Mouse (Mus musculus) lung, embryonic 14.5 days (tissue): ENCODE results near the gene Elovl7. TPM values are rescaled to one million over a fixed set of nuclear protein-coding genes. Genes with fewer than 3 reads are reported as not detected.

Experiments
- ATAC-seq: fragments of 200-750 bp; cut with Nextera tagmentation; 2 replicates; pipeline ENCODE4 v1.8.0; 2017; ENCODE audit warnings: mild to moderate bottlenecking, moderate TSS enrichment, moderate library complexity; ENCODE audit not compliant: insufficient read depth
- DNase-seq: peaks from one replicate; pipeline ENCODE4 v3.0.0-alpha.2; 2015
- H3K27ac ChIP-seq: fragments of 300-500 bp; sonication (generic); 2 replicates; pipeline ENCODE4 v1.5.1; 2014; ENCODE audit warnings: low read depth, mild to moderate bottlenecking, moderate library complexity
- H3K27me3 ChIP-seq: fragments of 300-500 bp; sonication (generic); 2 replicates; pipeline ENCODE4 v1.6.1; 2014; ENCODE audit warnings: low read length, control low read depth; ENCODE audit not compliant: insufficient read depth
- H3K36me3 ChIP-seq: fragments of 300-500 bp; sonication (generic); 2 replicates; pipeline ENCODE4 v1.6.1; 2014; ENCODE audit warnings: control low read depth; ENCODE audit not compliant: insufficient read depth
- H3K4me1 ChIP-seq: fragments of 300-500 bp; sonication (generic); 2 replicates; pipeline ENCODE4 v1.6.1; 2014; ENCODE audit warnings: antibody characterized with exemption, control low read depth; ENCODE audit not compliant: insufficient read depth
- H3K4me2 ChIP-seq: fragments of 300-500 bp; sonication (generic); 2 replicates; pipeline ENCODE4 v1.6.1; 2014; ENCODE audit warnings: mild to moderate bottlenecking
- H3K4me3 ChIP-seq: fragments of 300-500 bp; sonication (generic); 2 replicates; pipeline ENCODE4 v1.5.1; 2014; ENCODE audit warnings: low read depth, low read length
- H3K9ac ChIP-seq: fragments of 300-500 bp; sonication (generic); 2 replicates; pipeline ENCODE4 v1.6.1; 2014
- H3K9me3 ChIP-seq: fragments of 300-500 bp; sonication (generic); 2 replicates; pipeline ENCODE4 v1.6.1; 2016; ENCODE audit warnings: low read depth, low read length, control low read depth
- CTCF ChIP-seq: IDR thresholded peaks from 2 replicates; pipeline ENCODE4 v1.5.1; 2016; ENCODE audit warnings: antibody characterized with exemption, low read depth
- WGBS: fragments of 180-500 bp; shearing (Covaris S2); extraction: QIAGEN DNeasy Blood & Tissue Kit; methylation state at CpG from one replicate; pipeline ENCODE4 v1.1.7; 2014; 5-methylcytosine and 5-hydroxymethylcytosine counted together
- polyA plus RNA-seq: library from polyadenylated mRNA; unstranded; fragments of >200 nt; fragmentation: Nextera tagmentation; extraction: Ambion mirVana; gene quantifications from 2 replicates; pipeline ENCODE4 v1.2.1, GENCODE M21; 2014

The Elovl7 gene
- polyA plus RNA-seq, 1 experiment from 2014 or later: 9.7 TPM

- no peaks in the 10 kb centered on the region for H3K9me3 ChIP-seq
- peaks cover 3% of the 10 kb centered on the region for H3K36me3 ChIP-seq
- no peaks in the 10 kb centered on the region for H3K27me3 ChIP-seq
- ATAC-seq (no peak), DNase-seq (no peak)
- no peak overlapping the region for H3K4me3 ChIP-seq
- no peak overlapping the region for H3K27ac ChIP-seq
- no peak overlapping the region for H3K4me2 ChIP-seq
- no peaks in the 10 kb centered on the region for H3K4me1 ChIP-seq
- no peak for TF ChIP-seq CTCF
- WGBS: 91% methylated on average over 8 of the region's 8 CpGs
- no peak overlapping the region for H3K9ac ChIP-seq
These were observed 104.8 kb downstream of the Elovl7 start for GRCm38 (mm10) chr13:108319028-108319427.

- no peaks in the 10 kb centered on the region for H3K9me3 ChIP-seq
- no peaks in the 10 kb centered on the region for H3K4me1 ChIP-seq
- no peak for TF ChIP-seq CTCF
- H3K4me3 ChIP-seq: no peak overlapping the region
- H3K36me3 ChIP-seq: peaks cover 14% of the 10 kb centered on the region
- WGBS: 89% methylated on average over 8 of the region's 8 CpGs
- DNase-seq (no peak), ATAC-seq (no peak)
- no peak overlapping the region for H3K27ac ChIP-seq
- no peak overlapping the region for H3K9ac ChIP-seq
- H3K27me3 ChIP-seq: no peaks in the 10 kb centered on the region
- no peak overlapping the region for H3K4me2 ChIP-seq
These were observed 106.0 kb downstream of the Elovl7 start for GRCm38 (mm10) chr13:108320216-108320615.

- Histone ChIP-seq H3K4me3 (no peak overlapping the region), H3K27me3 (no peaks in the 10 kb centered on the region), H3K4me2 (no peak overlapping the region), H3K36me3 (peaks cover 21% of the 10 kb centered on the region), H3K27ac (no peak overlapping the region), H3K9me3 (no peaks in the 10 kb centered on the region), H3K4me1 (no peaks in the 10 kb centered on the region), H3K9ac (no peak overlapping the region)
- ATAC-seq: no peak
- 77% methylated on average over 2 of the region's 2 CpGs for WGBS
- no peak for DNase-seq
- no peak for TF ChIP-seq CTCF
These were observed 108.3 kb downstream of the Elovl7 start for GRCm38 (mm10) chr13:108322466-108322865.

GRCm38 (mm10) chr13:108323317-108323716, 109.1 kb downstream of the Elovl7 start:
- no peaks in the 10 kb centered on the region for H3K4me1 ChIP-seq
- H3K27me3 ChIP-seq: no peaks in the 10 kb centered on the region
- H3K27ac ChIP-seq: no peak overlapping the region
- TF ChIP-seq CTCF: no peak
- DNase-seq (no peak), ATAC-seq (no peak)
- no peak overlapping the region for H3K4me3 ChIP-seq
- H3K9ac ChIP-seq: no peak overlapping the region
- no peaks in the 10 kb centered on the region for H3K9me3 ChIP-seq
- H3K36me3 ChIP-seq: peaks cover 21% of the 10 kb centered on the region
- no peak overlapping the region for H3K4me2 ChIP-seq
- 83% methylated on average over 2 of the region's 2 CpGs for WGBS

GRCm38 (mm10) chr13:108323866-108324829, 109.9 kb downstream of the Elovl7 start:
- Histone ChIP-seq H3K36me3 (peaks cover 21% of the 10 kb centered on the region), H3K9ac (no peak overlapping the region), H3K9me3 (no peaks in the 10 kb centered on the region), H3K4me2 (no peak overlapping the region), H3K4me1 (no peaks in the 10 kb centered on the region), H3K27me3 (no peaks in the 10 kb centered on the region), H3K27ac (no peak overlapping the region), H3K4me3 (no peak overlapping the region)
- DNase-seq (no peak), ATAC-seq (no peak)
- 89% methylated on average over 22 of the region's 22 CpGs for WGBS
- TF ChIP-seq CTCF: no peak

GRCm38 (mm10) chr13:108325871-108326270, 111.7 kb downstream of the Elovl7 start:
- Histone ChIP-seq H3K36me3 (peaks cover 21% of the 10 kb centered on the region), H3K27me3 (no peaks in the 10 kb centered on the region), H3K27ac (no peak overlapping the region), H3K4me3 (no peak overlapping the region), H3K4me1 (no peaks in the 10 kb centered on the region), H3K9me3 (no peaks in the 10 kb centered on the region), H3K9ac (no peak overlapping the region), H3K4me2 (no peak overlapping the region)
- ATAC-seq (no peak), DNase-seq (no peak)
- no peak for TF ChIP-seq CTCF
- 83% methylated on average over 5 of the region's 5 CpGs for WGBS

- no peak for ATAC-seq
- Histone ChIP-seq H3K27me3 (no peaks in the 10 kb centered on the region), H3K4me1 (no peaks in the 10 kb centered on the region), H3K27ac (no peak overlapping the region), H3K4me3 (no peak overlapping the region), H3K36me3 (peaks cover 21% of the 10 kb centered on the region), H3K9ac (no peak overlapping the region), H3K4me2 (no peak overlapping the region), H3K9me3 (no peaks in the 10 kb centered on the region)
- no peak for TF ChIP-seq CTCF
- DNase-seq: no peak
- WGBS: 89% methylated on average over 10 of the region's 10 CpGs
These were observed 112.1 kb downstream of the Elovl7 start for GRCm38 (mm10) chr13:108326351-108326750.
